Mouse (Mus musculus) myocyte (in vitro differentiated cells): ENCODE measurements around the gene Kndc1.

Experiments
- MYOG ChIP-seq, 3 experiments: IDR thresholded peaks; one replicate each; pipeline ENCODE4 v1.6.1; 2011; ENCODE audit warnings: control low read depth in 2 of 3, low read depth in 2 of 3, mild to moderate bottlenecking in 2 of 3; ENCODE audit not compliant: insufficient read length in 2 of 3, control insufficient read depth in 1 of 3, insufficient read depth in 1 of 3
- POLR2A ChIP-seq: IDR thresholded peaks from one replicate; pipeline ENCODE4 v1.6.1; 2011; ENCODE audit warnings: low read depth, mild to moderate bottlenecking, control low read depth, moderate library complexity; ENCODE audit not compliant: insufficient read length
- REST ChIP-seq: IDR thresholded peaks from one replicate; pipeline ENCODE4 v1.6.1; 2011; ENCODE audit warnings: mild to moderate bottlenecking, control low read depth, moderate library complexity; ENCODE audit not compliant: insufficient read depth, insufficient read length
- TCF12 ChIP-seq: IDR thresholded peaks from one replicate; pipeline ENCODE4 v1.6.1; 2011; ENCODE audit warnings: mild to moderate bottlenecking, control low read depth; ENCODE audit not compliant: poor library complexity, insufficient read depth, severe bottlenecking
- USF1 ChIP-seq: IDR thresholded peaks from one replicate; pipeline ENCODE4 v1.6.1; 2011; ENCODE audit warnings: low read depth, mild to moderate bottlenecking, control low read depth, moderate library complexity

DNA sequence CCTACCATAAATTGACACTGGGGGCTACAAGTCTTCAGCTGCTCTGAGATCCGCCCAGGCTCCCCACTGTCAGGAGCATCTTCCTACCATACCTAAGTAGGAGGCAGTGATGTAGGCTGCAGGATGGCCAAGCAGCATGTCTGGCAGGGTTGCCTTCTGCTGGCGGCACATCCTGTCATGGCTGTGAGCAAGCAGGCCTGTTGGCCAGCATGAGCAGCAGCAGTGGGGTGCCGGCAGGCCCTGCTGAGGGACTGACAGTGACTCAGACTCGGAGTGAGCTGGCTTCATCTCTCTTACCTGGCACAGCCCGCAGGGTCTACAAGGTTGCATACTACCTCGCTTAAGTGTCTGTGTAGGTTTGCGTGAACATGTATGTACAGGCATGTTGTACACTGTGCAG lies 5.0 kb downstream of the Kndc1 start:
- TF ChIP-seq MYOG (IDR thresholded peaks at IDR 0.05; ENCODE audit: control insufficient read depth in 1 of 3, insufficient read depth in 1 of 3, insufficient read length in 2 of 3, low read depth in 2 of 3), result no peak
- no peak for TF ChIP-seq USF1
- TF ChIP-seq POLR2A, result no peak
- no peak for TF ChIP-seq TCF12
- no peak for TF ChIP-seq REST
